Mouse (Mus musculus) small intestine, adult 2 months (tissue): ENCODE results near the gene Dip2c.

Source experiments
- CTCF ChIP-seq: fragments of 200-500 bp; IDR thresholded peaks from 2 replicates; pipeline ENCODE4 v1.5.1; 2012; ENCODE audit warnings: low read depth, mild to moderate bottlenecking, control low read depth, inconsistent platforms, low read length, moderate library complexity, mixed read lengths; ENCODE audit not compliant: insufficient replicate concordance, insufficient read length; ENCODE audit errors: extremely low read depth
- POLR2A ChIP-seq: fragments of 200-500 bp; IDR thresholded peaks from 2 replicates; pipeline ENCODE4 v1.6.1; 2012; ENCODE audit warnings: low read depth, mild to moderate bottlenecking, control low read depth, inconsistent platforms, low read length, moderate library complexity

DNA sequence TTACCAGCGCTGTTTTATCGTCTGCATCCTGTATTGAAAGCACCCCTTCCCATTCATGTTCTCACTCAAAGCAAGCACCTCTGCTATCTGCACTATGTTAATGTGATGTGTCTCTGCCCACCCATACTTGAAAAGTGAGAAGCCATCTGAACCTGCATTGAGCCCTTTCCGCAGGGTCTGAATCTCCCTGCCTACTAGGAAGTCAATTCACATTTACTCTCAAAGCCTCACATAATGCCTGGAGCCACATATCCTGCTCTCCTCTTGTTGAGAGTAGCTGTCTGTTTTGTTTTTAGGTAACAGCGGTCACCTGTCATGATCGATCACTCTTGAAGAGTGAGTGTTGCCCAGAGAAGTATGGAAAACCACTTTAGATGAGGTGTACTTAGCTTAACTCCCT is 2.3 kb downstream of the Dip2c start:
- TF ChIP-seq CTCF (no peak), POLR2A (no peak)
